Comparison of ENCODE assay signal across 33 mouse cellular contexts in the genomic region with DNA sequence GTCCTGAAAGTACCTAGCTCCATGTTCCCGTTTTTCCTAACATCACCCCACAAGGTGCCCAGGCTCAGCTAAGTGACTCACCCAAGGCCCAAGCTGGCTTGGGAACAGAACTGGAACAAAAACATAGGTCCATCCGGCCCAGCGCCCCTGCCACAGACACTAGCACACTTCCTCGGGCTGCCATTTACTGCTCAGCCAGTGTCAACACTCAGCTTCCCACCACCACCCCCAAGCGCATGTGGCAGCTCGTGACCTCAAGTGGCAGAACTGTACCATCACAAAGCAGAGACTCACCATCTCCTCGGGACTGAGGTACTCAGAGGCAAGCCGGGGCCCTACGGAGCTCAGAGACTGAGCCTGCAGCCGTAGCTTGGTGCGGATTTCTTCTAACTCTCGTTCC. TPM values are rescaled to one million over a fixed set of nuclear protein-coding genes. Genes with fewer than 3 reads are reported as not detected.
"Had no signal": no experiment of that assay in that cellular context is flagged by ENCODE, and none has a peak within 500 bp of the region (broad histone marks: within the 10 kb centered on the region; RNA-seq: fewer than 3 reads in every experiment).

No protein-coding gene starts in this region.

- H3K27me3 ChIP-seq: heart, embryonic 12.5 days; heart, embryonic 13.5 days; heart, embryonic 15.5 days; hindbrain, embryonic 12.5 days; hindbrain, embryonic 13.5 days; hindbrain, embryonic 15.5 days; intestine, embryonic 15.5 days; kidney, embryonic 15.5 days had no signal

- H3K27ac ChIP-seq: heart, embryonic 13.5 days; heart, embryonic 15.5 days; hindbrain, embryonic 10.5 days; hindbrain, embryonic 12.5 days; hindbrain, embryonic 13.5 days; hindbrain, embryonic 14.5 days; hindbrain, embryonic 15.5 days; hindbrain, postnatal 0 days; intestine, embryonic 15.5 days; kidney, embryonic 15.5 days; kidney, postnatal 0 days; layer of hippocampus, adult 2 months; left cerebral cortex, adult 2 months had no signal

- DNase-seq: heart, postnatal 10 days; heart, postnatal 14 days; heart, postnatal 36 days; heart, postnatal 4 days; kidney, adult 11 months; kidney, adult 18-20 months; kidney, adult 2 months; kidney, adult 8-10 months; kidney, adult 9 months; kidney, postnatal 10 days; kidney, postnatal 14 days; kidney, postnatal 25 days; kidney, postnatal 36 days; kidney, postnatal 4 days; layer of hippocampus, adult 9-11 months; layer of hippocampus, postnatal 36 days had no signal

- H3K9me3 ChIP-seq: heart, embryonic 12.5 days; heart, embryonic 13.5 days; heart, embryonic 15.5 days; hindbrain, embryonic 10.5 days; hindbrain, embryonic 12.5 days; hindbrain, embryonic 13.5 days; hindbrain, embryonic 15.5 days; intestine, embryonic 15.5 days; kidney, embryonic 15.5 days had no signal

- H3K4me3 ChIP-seq: heart, embryonic 12.5 days; heart, embryonic 13.5 days; heart, embryonic 15.5 days; hindbrain, embryonic 10.5 days; hindbrain, embryonic 12.5 days; hindbrain, embryonic 13.5 days; hindbrain, embryonic 15.5 days; intestine, embryonic 15.5 days; kidney, embryonic 15.5 days; layer of hippocampus, adult 2 months; left cerebral cortex, adult 2 months had no signal

RNA-seq across cellular contexts. Expression of gene Tsga10ip, which starts 19.0 kb away (rescaled TPM):
- polyA plus RNA-seq: hindbrain, embryonic 14.5 days; hindbrain, embryonic 15.5 days; hindbrain, embryonic 16.5 days; hindbrain, postnatal 0 days; inflammation-experienced regulatory T-cells, adult 6 months had no signal

RNA-seq across cellular contexts. Expression of gene Cst6, which starts 34.0 kb away (rescaled TPM):
- polyA plus RNA-seq: heart, embryonic 12.5 days; kidney, embryonic 16.5 days had no signal
